Mouse (Mus musculus) adrenal gland, postnatal 25 days (tissue): ENCODE measurements around the gene Unc119b. TPM values are rescaled to one million over a fixed set of nuclear protein-coding genes. Genes with fewer than 3 reads are reported as not detected.
"Not testable (repeated sequence)": the region's sequence is repeated elsewhere in the genome, so short reads cannot be mapped to it uniquely, and the experiment has no call there.

Experiments used
- DNase-seq: peaks from one replicate; pipeline ENCODE4 v3.0.0; 2021; ENCODE audit warnings: mixed read lengths
- total RNA-seq: library from RNA; stranded (reverse); gene quantifications from 2 replicates; pipeline ENCODE4 v1.2.3, GENCODE M21; 2021

Unc119b gene
- total RNA-seq, 1 experiment from 2014 or later, result 36.2 TPM

DNA sequence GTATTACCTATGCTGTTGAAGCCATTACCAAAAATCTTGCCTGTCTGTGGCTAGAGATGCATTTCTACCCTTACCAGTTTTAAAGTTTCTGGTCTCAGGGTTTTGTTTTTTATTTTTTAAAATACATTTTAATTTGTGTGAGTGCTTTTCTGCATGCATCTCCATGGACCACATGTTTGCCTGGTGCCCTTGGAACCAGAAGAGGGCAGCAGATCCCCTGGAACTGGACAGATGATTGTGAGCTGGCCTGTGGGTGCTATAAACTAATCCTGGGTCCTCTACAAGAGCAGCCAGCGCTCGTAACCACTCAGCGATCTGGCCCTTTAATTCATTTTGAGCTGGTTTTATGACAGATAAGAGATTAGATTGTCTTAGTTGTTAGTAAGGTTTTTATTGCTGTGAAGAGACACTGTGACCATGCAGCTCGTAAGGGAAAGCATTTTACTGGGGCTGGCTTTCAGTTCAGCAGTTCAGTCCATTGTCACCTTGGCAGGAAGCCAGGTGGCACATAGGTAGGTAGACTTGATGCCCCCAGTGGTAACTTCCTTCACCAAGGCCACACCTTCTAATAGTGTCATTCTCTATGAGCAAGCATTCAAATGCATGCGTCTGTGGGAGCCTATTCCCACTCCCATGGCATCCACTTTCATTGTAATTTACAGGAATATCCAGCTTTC, 45.0 kb downstream of the Unc119b start:
- DNase-seq, result no peak

DNA sequence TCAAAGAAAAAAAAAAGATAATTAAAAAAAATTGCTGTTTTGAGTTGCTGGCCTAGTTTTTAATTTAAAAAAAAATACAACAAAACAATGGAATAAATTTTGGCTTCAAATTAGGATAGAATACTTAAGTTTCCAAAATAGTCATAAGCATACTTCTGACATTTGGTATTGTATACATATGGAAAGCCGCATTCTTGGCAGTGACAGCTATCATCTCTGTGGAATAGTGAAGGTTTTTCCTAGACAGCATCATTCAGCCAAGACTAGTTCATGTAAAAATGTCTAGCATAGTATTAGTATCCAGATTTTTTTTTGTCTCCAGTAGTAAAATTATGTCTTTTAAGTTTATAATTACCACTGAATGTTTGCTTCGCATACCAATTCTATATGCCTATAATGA, 49.1 kb downstream of the Unc119b start:
- DNase-seq, result no peak

DNA sequence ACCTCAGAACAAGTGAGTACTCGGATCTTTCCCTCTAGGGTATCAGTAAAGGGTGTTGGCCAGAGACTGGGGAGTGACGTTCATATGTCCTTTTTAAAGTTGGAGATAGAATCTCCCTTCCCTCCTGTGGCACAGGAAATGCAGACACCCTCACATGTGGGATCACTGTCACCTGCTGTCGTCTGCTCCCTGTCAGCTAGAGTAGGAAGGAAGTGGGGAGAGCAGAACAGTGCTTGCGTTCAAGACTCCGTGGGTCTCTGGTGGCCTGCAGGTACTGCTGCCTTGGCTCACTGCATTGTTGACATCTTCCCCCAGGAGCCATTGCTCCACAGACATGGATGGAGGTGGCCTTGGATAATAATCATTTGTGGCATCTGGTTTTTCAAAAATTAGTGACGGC, 51.3 kb downstream of the Unc119b start:
- DNase-seq, result no peak

DNA sequence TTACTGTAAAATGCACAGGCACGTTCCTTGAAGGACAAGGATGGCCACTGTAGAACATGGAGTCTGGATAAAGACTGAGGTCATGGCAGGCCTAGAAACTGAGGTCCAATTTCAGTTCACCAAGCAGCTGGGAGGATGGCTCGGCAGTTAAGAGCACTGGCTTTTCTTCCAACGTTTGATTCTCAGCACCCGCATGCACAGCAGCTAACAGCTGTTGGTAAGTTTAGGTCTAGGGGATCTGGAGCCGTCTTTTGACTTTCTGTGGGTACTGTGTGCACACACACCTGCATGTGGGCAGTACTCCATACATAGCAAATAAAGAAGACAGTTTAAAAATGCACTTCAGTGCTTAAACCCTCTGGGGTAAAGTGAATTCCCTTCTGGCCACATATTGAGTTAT, 53.1 kb downstream of the Unc119b start:
- no peak for DNase-seq

DNA sequence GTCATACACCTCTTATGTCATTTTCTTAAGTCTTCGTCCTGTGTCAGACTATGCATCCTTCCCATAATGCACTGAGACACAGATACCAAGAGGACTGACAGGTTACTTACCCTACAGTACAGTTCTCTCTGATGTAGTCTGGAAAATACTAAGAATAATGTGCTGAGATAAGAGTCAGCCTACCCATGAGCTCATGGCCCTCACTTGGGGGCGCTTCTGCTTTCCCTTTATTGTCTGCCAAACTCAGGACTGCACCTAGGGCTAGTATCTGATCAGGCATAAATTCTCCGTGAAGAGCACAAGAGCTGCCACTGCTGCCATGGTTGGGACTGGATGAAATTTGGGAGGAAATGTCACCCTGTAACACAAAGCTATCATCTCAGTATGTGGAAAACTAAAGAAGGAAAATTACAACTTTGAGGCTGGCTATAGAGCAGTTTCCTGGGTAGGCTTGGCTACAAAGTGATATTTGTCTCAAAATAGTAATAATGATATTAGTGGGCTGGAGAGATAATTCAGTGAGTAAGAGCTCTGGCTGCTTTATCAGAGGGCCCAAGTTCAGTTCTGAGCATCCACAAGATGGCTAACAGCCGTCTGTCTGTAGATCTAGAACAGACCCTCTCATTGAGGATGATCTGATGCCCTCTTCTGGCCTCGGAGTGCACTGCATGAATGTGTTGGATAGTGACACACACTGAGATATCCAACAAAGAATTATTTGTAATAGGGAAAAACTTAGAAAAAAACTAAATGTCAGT, 58.5 kb downstream of the Unc119b start:
- DNase-seq, result peak; percentile 72

DNA sequence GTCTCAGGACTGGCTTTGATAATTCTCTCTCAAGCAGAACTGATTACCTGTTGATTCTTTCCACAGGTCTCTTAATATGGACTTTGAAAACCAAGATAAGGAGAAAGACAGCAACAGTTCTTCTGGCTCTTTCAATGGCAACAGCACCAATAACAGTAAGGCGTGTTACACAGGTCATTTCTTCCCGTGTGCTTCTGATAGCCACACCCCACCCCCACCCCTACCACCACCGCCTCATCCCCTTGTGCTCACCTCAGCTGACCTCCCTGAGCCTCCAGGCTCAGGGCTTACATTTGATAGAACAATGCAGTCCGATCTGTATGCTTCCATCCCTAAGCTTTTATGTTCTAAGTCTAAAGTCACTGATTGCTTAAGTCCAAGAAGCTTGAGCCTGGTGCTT, 60.0 kb downstream of the Unc119b start:
- no peak for DNase-seq

DNA sequence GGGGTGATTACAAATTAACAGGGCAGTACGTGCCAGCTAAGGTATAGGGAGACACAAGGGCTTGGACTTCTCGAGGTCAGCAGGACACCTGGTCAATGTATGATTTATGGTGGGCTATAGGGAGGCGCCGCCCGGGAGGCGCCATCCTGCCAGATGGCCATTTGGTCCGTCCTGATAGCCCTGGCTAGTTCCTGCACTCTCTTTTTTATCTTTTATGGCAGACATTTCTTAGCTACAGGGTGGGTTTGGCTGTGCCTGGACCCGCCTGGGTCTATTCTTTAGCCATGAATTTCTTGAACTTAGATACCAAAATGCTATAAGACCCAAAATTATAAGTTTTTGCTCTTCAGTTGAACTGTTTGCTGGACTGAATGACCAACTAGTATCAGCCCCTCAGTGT, 61.5 kb downstream of the Unc119b start:
- DNase-seq, result not testable (repeated sequence)

Other genes starting within 250 kb of the Unc119b start
- 10.7 and 18.9 TPM in 2 replicates for gene Oasl2, start 238.0 kb downstream of the Unc119b start, total RNA-seq
- gene Oasl1, start 211.7 kb downstream of the Unc119b start, total RNA-seq, result 1.3 and 1.8 TPM in 2 replicates
- gene 2210016L21Rik, start 192.8 kb downstream of the Unc119b start, total RNA-seq, result 34.0 and 46.2 TPM in 2 replicates
- 0.29 TPM in 1 of 2 replicates, not detected in the other for gene Hnf1a, start 163.9 kb downstream of the Unc119b start, total RNA-seq
- gene Sppl3, start 123.8 kb downstream of the Unc119b start, total RNA-seq, result 52.2 and 59.0 TPM in 2 replicates
- gene Gm10401, start 36.7 kb downstream of the Unc119b start, total RNA-seq, result not detected in 2 replicates
- 181 and 197 TPM in 2 replicates for gene Acads, start 15.6 kb downstream of the Unc119b start, total RNA-seq
- gene Mlec, start 23.2 kb upstream of the Unc119b start, total RNA-seq, result 139 and 194 TPM in 2 replicates
- gene Cabp1, start 59.4 kb upstream of the Unc119b start, total RNA-seq, result 36.4 and 44.4 TPM in 2 replicates
- gene Pop5, start 100.9 kb upstream of the Unc119b start, total RNA-seq, result 77.2 and 94.0 TPM in 2 replicates
- gene Rnf10, start 137.9 kb upstream of the Unc119b start, total RNA-seq, result 269 and 281 TPM in 2 replicates
- gene Coq5, start 144.7 kb upstream of the Unc119b start, total RNA-seq, result 51.0 and 53.0 TPM in 2 replicates
- gene Dynll1, start 166.0 kb upstream of the Unc119b start, total RNA-seq, result 243 and 326 TPM in 2 replicates
- 74.5 and 77.0 TPM in 2 replicates for gene Srsf9, start 192.2 kb upstream of the Unc119b start, total RNA-seq
- gene Gatc, start 206.2 kb upstream of the Unc119b start, total RNA-seq, result 21.6 and 22.9 TPM in 2 replicates
- gene Triap1, start 206.2 kb upstream of the Unc119b start, total RNA-seq, result 37.6 and 47.5 TPM in 2 replicates
- gene Cox6a1, start 214.0 kb upstream of the Unc119b start, total RNA-seq, result 1,153 and 1,399 TPM in 2 replicates